Mouse (Mus musculus) midbrain, embryonic 14.5 days (tissue): ENCODE measurements around the gene Atp5k. TPM values are rescaled to one million over a fixed set of nuclear protein-coding genes. Genes with fewer than 3 reads are reported as not detected.

Experiments
- polyA plus RNA-seq: library from polyadenylated mRNA; unstranded; fragments of >200 nt; fragmentation: Nextera tagmentation; extraction: Ambion mirVana; gene quantifications from 2 replicates; pipeline ENCODE4 v1.2.1, GENCODE M21; 2014

The Atp5k gene
- polyA plus RNA-seq, 1 experiment from 2014 or later = 376 TPM

Other genes starting within 250 kb of the Atp5k start
- 43.2 and 55.0 TPM in 2 replicates for gene Dr1, start 165.6 kb downstream of the Atp5k start, polyA plus RNA-seq
- gene Pigg, start 121.8 kb downstream of the Atp5k start, polyA plus RNA-seq = 2.9 and 3.7 TPM in 2 replicates
- 2.8 and 3.9 TPM in 2 replicates for gene Gm42517, start 66.5 kb downstream of the Atp5k start, polyA plus RNA-seq
- gene Pde6b, start 46.1 kb downstream of the Atp5k start, polyA plus RNA-seq = 0.34 TPM in 1 of 2 replicates, not detected in the other
- not detected in 2 replicates for gene Mfsd7a, start 14.4 kb upstream of the Atp5k start, polyA plus RNA-seq
- gene Pcgf3, start 26.8 kb upstream of the Atp5k start, polyA plus RNA-seq = 28.1 and 35.2 TPM in 2 replicates
- 60.3 and 76.9 TPM in 2 replicates for gene Cplx1, start 115.6 kb upstream of the Atp5k start, polyA plus RNA-seq
- 42.4 and 50.9 TPM in 2 replicates for gene Gak, start 195.3 kb upstream of the Atp5k start, polyA plus RNA-seq
- gene Tmem175, start 195.3 kb upstream of the Atp5k start, polyA plus RNA-seq = 25.7 and 29.9 TPM in 2 replicates
- gene Idua, start 225.9 kb upstream of the Atp5k start, polyA plus RNA-seq = 11.9 and 12.7 TPM in 2 replicates
- 24.4 and 32.5 TPM in 2 replicates for gene Dgkq, start 235.2 kb upstream of the Atp5k start, polyA plus RNA-seq
- gene Slc26a1, start 241.1 kb upstream of the Atp5k start, polyA plus RNA-seq = 2.9 and 3.6 TPM in 2 replicates